Mouse (Mus musculus) kidney, embryonic 15.5 days (tissue): ENCODE data around the gene Rhpn2. TPM values are rescaled to one million over a fixed set of nuclear protein-coding genes. Genes with fewer than 3 reads are reported as not detected.
A peak's percentile ranks its signal among the peaks of the same experiment; 100 is the strongest.

ENCODE experiments used
- ATAC-seq: fragments of 200-750 bp; cut with Nextera tagmentation; replicated peaks from 2 replicates; pipeline ENCODE4 v1.8.0; 2017; ENCODE audit warnings: moderate TSS enrichment; ENCODE audit not compliant: low FRiP score
- H3K27ac ChIP-seq: fragments of 300-500 bp; sonication (generic); 2 replicates; pipeline ENCODE4 v1.5.1; 2015; ENCODE audit warnings: mild to moderate bottlenecking, inconsistent platforms
- H3K27me3 ChIP-seq: fragments of 300-500 bp; sonication (generic); 2 replicates; pipeline ENCODE4 v1.6.1; 2015; ENCODE audit warnings: inconsistent platforms
- H3K36me3 ChIP-seq: fragments of 300-500 bp; sonication (generic); 2 replicates; pipeline ENCODE4 v1.6.1; 2015; ENCODE audit warnings: inconsistent platforms
- H3K4me1 ChIP-seq: fragments of 300-500 bp; sonication (generic); 2 replicates; pipeline ENCODE4 v1.6.1; 2015; ENCODE audit warnings: inconsistent platforms
- H3K4me2 ChIP-seq: fragments of 300-500 bp; sonication (generic); 2 replicates; pipeline ENCODE4 v1.6.1; 2015; ENCODE audit warnings: moderate library complexity, mild to moderate bottlenecking, inconsistent platforms
- H3K4me3 ChIP-seq: fragments of 300-500 bp; sonication (generic); replicated peaks from 2 replicates; pipeline ENCODE4 v1.5.1; 2015; ENCODE audit warnings: mild to moderate bottlenecking, inconsistent platforms
- H3K9ac ChIP-seq: fragments of 300-500 bp; sonication (generic); 2 replicates; pipeline ENCODE4 v1.6.1; 2015; ENCODE audit warnings: mild to moderate bottlenecking, inconsistent platforms
- H3K9me3 ChIP-seq: fragments of 300-500 bp; sonication (generic); replicated peaks from 2 replicates; pipeline ENCODE4 v1.6.1; 2016; ENCODE audit warnings: inconsistent platforms
- WGBS: fragments of 180-500 bp; shearing (Covaris S2); methylation state at CpG from one replicate; pipeline ENCODE4 v1.1.7; 2015; ENCODE audit warnings: mixed read lengths; 5-methylcytosine and 5-hydroxymethylcytosine counted together
- polyA plus RNA-seq: library from polyadenylated mRNA; unstranded; fragments of >200 nt; fragmentation: Nextera tagmentation; extraction: Ambion mirVana; gene quantifications from 2 replicates; pipeline ENCODE4 v1.2.1, GENCODE M21; 2015

The Rhpn2 gene
- polyA plus RNA-seq, 1 experiment from 2014 or later = 14.3 TPM

- no peak overlapping the region for H3K9ac ChIP-seq
- no peak for ATAC-seq
- H3K27ac ChIP-seq = peak overlapping the region; percentile 37; the same call in 1 of the 2 replicates
- 86% methylated on average over 8 of the region's 8 CpGs for WGBS
- no peaks in the 10 kb centered on the region for H3K9me3 ChIP-seq
- no peak overlapping the region for H3K4me3 ChIP-seq
- no peaks in the 10 kb centered on the region for H3K27me3 ChIP-seq
- peaks cover 20% of the 10 kb centered on the region; the same call in 1 of the 2 replicates for H3K4me1 ChIP-seq
- 0 out of 2 replicates have a peak, but pooled peaks cover 3% of the 10 kb centered on the region for H3K36me3 ChIP-seq
- H3K4me2 ChIP-seq = no peak overlapping the region
Measured at GRCm38 (mm10) chr7:35349886-35350684, 16.1 kb downstream of the Rhpn2 start.

GRCm38 (mm10) chr7:35351155-35351554, 17.2 kb downstream of the Rhpn2 start:
- ATAC-seq = no peak
- WGBS = 88% methylated on average over 3 of the region's 3 CpGs
- no peak overlapping the region for H3K27ac ChIP-seq
- H3K9me3 ChIP-seq = no peaks in the 10 kb centered on the region
- H3K9ac ChIP-seq = no peak overlapping the region
- H3K27me3 ChIP-seq = no peaks in the 10 kb centered on the region
- no peak overlapping the region for H3K4me2 ChIP-seq
- no peak overlapping the region for H3K4me3 ChIP-seq
- 0 out of 2 replicates have a peak, but pooled peaks cover 3% of the 10 kb centered on the region for H3K36me3 ChIP-seq
- H3K4me1 ChIP-seq = peaks cover 26% of the 10 kb centered on the region; the same call in 1 of the 2 replicates

DNA sequence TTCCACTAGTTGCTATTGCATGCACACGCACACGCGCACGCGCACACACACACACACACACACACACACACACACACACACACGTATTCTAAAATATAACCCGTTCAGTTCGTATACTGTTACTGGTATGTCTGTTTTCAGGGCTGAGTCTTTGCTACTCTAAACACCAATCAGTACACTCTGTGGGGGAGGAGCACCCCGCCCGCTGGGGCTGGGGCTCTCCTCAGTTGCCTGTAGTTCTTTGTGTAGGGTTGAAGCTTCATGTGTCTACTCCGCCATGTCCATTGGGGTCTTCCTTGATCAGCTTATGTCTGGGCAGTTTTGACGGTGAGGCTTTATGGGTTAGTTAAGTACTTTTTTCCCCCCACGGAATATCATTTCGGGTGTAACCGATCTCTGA, 19.3 kb downstream of the Rhpn2 start:
- no peak for ATAC-seq
- Histone ChIP-seq H3K27ac (no peak overlapping the region), H3K4me2 (no peak overlapping the region), H3K9ac (no peak overlapping the region), H3K4me3 (no peak overlapping the region), H3K9me3 (no peaks in the 10 kb centered on the region), H3K27me3 (no peaks in the 10 kb centered on the region), H3K36me3 (peaks cover 3% of the 10 kb centered on the region; the same call in 1 of the 2 replicates), H3K4me1 (peaks cover 18% of the 10 kb centered on the region; the same call in 1 of the 2 replicates)
- 88% methylated on average over 15 of the region's 15 CpGs for WGBS

DNA sequence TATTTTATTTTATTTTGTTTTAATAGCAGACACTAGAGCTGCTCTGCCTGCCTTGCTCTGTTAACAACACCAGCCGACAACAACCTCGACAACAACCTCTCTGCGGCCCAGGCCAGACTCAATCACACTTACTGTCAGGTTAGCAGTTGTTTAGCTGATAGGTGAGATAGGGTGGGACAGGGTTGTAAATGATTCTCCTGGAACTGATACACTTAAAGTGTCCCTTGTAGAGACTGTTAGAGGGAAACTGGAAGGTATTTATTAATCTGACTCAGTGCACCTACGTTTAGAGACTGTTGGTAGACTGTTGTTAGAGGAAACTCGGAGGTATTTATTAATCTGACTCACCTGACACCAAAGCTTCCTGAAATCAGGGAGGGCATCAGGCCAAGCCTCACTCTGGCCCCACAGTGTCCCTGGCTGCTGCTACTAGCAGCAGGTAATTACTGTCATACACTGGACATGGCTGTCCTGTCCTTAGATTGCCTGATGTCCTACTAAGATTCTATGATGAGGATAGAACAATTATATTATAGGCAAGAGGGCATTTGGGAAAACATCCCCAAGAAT, 21.4 kb downstream of the Rhpn2 start:
- Histone ChIP-seq H3K9me3 (no peaks in the 10 kb centered on the region), H3K27me3 (no peaks in the 10 kb centered on the region), H3K4me2 (no peak overlapping the region), H3K4me1 (0 out of 2 replicates have a peak, but pooled peaks cover 10% of the 10 kb centered on the region), H3K36me3 (peaks cover 3% of the 10 kb centered on the region; the same call in 1 of the 2 replicates), H3K27ac (0 out of 2 replicates have a peak overlapping the region, but pooled peaks have one; percentile 19), H3K9ac (no peak overlapping the region), H3K4me3 (no peak overlapping the region)
- no peak for ATAC-seq
- 49% methylated on average over 5 of the region's 5 CpGs for WGBS

DNA sequence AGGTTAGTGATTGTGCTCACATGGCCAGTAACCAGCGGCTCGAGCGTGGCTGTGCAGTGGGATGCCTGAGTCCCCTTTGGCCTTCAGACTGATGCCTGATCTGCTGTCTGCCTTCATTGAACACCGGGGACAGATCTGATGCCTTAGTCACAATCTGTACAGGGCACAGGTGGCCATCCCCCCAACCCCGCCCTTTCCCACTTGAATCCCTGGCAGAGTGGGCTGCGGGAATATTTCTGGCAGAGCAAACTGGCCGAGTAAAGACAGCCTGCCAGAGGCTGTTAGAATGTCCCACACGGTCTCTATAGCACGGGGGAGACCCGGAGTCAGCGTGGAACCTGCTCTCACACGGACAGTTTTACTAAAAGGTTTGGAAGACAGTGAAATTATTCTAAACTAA, 23.7 kb downstream of the Rhpn2 start:
- Histone ChIP-seq H3K4me3 (no peak overlapping the region), H3K9me3 (no peaks in the 10 kb centered on the region), H3K4me1 (peaks cover 19% of the 10 kb centered on the region), H3K36me3 (peaks cover 3% of the 10 kb centered on the region; the same call in 1 of the 2 replicates), H3K27me3 (no peaks in the 10 kb centered on the region), H3K4me2 (no peak overlapping the region), H3K9ac (no peak overlapping the region), H3K27ac (no peak overlapping the region)
- 79% methylated on average over 12 of the region's 12 CpGs for WGBS
- no peak for ATAC-seq

- no peaks in the 10 kb centered on the region for H3K27me3 ChIP-seq
- 60% methylated on average over 5 of the region's 5 CpGs for WGBS
- H3K9me3 ChIP-seq = no peaks in the 10 kb centered on the region
- H3K27ac ChIP-seq = peak overlapping the region; percentile 84
- H3K4me2 ChIP-seq = no peak overlapping the region
- no peak overlapping the region for H3K9ac ChIP-seq
- H3K36me3 ChIP-seq = peaks cover 6% of the 10 kb centered on the region; the same call in 1 of the 2 replicates
- peaks cover 45% of the 10 kb centered on the region for H3K4me1 ChIP-seq
- H3K4me3 ChIP-seq = no peak overlapping the region
- ATAC-seq = no peak
Measured at GRCm38 (mm10) chr7:35362253-35362652, 28.3 kb downstream of the Rhpn2 start.

DNA sequence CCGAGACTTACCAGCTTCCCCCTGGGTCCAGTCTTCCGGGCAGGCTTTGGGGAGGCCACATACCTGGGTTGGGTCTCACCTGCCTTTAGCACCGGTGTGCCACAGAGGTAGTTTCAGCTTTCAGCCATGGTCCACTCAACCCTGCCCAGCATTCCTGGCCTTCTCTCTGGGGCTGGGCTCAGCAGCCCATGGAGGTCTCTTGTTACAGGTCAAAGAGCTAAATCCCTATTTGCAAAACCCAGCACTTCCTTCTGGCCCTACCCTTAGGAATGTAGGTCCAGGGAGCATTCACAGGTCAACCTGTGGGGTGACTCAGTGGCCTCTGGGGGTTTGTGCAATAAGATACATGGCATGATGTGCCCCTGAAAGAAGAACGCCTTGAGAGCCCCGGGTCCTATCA, 28.9 kb downstream of the Rhpn2 start:
- Histone ChIP-seq H3K9ac (no peak overlapping the region), H3K36me3 (peaks cover 9% of the 10 kb centered on the region; the same call in 1 of the 2 replicates), H3K27ac (peak overlapping the region; percentile 84), H3K9me3 (no peaks in the 10 kb centered on the region), H3K27me3 (no peaks in the 10 kb centered on the region), H3K4me3 (no peak overlapping the region), H3K4me1 (peaks cover 45% of the 10 kb centered on the region), H3K4me2 (no peak overlapping the region)
- peak; percentile 84 for ATAC-seq
- WGBS = 47% methylated on average over 5 of the region's 5 CpGs

GRCm38 (mm10) chr7:35365161-35365910, 31.4 kb downstream of the Rhpn2 start:
- Histone ChIP-seq H3K9me3 (no peaks in the 10 kb centered on the region), H3K4me2 (peak overlapping the region; percentile 21; the same call in 1 of the 2 replicates), H3K9ac (no peak overlapping the region), H3K27ac (peak overlapping the region; percentile 82), H3K36me3 (peaks cover 10% of the 10 kb centered on the region; the same call in 1 of the 2 replicates), H3K27me3 (no peaks in the 10 kb centered on the region), H3K4me1 (peaks cover 45% of the 10 kb centered on the region), H3K4me3 (no peak overlapping the region)
- ATAC-seq = peak; percentile 73
- WGBS = 35% methylated on average over 12 of the region's 12 CpGs

DNA sequence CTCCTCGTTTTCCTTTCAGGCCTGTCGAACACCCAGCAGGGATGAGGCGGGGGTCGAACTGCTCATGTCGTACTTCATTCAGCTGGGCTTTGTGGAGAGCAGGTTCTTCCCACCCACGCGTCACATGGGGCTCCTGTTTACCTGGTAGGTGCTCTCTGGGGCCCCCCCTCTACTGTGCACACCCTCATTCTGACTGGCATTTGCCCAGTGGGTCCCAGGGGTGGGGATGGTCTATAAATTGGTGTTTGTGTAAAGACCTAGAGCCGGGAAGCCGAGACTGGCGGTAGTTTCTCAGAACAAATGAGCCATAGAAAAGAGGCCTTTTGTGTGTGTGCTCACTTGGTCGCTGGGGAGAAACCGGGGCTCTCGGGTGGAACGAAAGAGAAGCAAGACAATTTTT, 37.1 kb downstream of the Rhpn2 start:
- Histone ChIP-seq H3K4me3 (no peak overlapping the region), H3K36me3 (peaks cover 10% of the 10 kb centered on the region; the same call in 1 of the 2 replicates), H3K9ac (no peak overlapping the region), H3K4me1 (peaks cover 39% of the 10 kb centered on the region), H3K9me3 (no peaks in the 10 kb centered on the region), H3K4me2 (0 out of 2 replicates have a peak overlapping the region, but pooled peaks have one; percentile 21), H3K27ac (peak overlapping the region; percentile 88), H3K27me3 (no peaks in the 10 kb centered on the region)
- WGBS = 34% methylated on average over 14 of the region's 14 CpGs
- ATAC-seq = peak; percentile 55

- H3K27me3 ChIP-seq = no peaks in the 10 kb centered on the region
- no peak overlapping the region; the same call in 1 of the 2 replicates for H3K4me2 ChIP-seq
- peaks cover 37% of the 10 kb centered on the region for H3K4me1 ChIP-seq
- peak overlapping the region; percentile 88 for H3K27ac ChIP-seq
- 78% methylated on average over 14 of the region's 14 CpGs for WGBS
- ATAC-seq = peak; percentile 45
- H3K9ac ChIP-seq = no peak overlapping the region
- H3K4me3 ChIP-seq = no peak overlapping the region
- H3K36me3 ChIP-seq = peaks cover 12% of the 10 kb centered on the region
- no peaks in the 10 kb centered on the region for H3K9me3 ChIP-seq
Measured at GRCm38 (mm10) chr7:35372483-35373017, 38.6 kb downstream of the Rhpn2 start.

DNA sequence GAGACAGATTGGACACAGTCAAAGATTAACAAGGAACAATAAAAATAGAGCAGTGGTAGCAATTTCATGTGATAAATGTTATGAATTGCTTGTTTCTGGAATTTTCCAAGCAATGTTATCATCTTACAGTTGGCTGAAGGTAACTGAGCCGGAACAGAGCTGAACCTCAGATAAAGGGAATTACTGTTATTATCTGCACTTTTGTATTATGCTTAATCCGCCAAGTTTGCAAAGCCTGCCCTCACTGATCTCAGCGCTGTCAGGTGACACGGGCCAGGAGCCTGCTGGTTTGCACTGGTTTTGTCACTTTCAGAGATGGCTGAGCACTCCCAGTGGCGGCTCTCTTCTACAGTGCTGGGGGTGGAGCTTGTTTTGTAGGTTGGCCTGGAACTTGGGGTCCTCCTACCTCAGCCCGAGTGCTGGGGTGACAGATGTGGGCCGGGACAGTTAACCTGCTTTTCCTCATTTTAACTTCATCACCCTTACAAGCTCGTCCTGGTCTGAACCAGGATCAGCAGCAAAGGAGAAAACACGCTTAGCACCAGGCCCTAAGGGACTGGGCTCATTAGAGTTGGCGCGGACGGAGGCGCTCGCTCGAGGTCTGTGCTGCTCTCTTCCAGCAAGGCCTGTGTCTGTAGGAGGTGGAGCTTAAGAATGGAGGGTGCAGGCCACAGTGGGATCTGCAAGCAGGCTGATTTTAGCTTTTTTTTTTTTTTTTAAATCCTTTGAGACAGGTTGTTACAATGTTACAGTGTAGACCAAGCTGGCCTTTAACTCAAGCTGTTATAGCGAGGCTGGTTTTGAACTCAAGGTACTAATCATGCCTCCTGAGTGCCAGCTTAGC, 39.4 kb downstream of the Rhpn2 start:
- no peak overlapping the region for H3K4me3 ChIP-seq
- WGBS = 63% methylated on average over 16 of the region's 16 CpGs
- 0 out of 2 replicates have a peak overlapping the region, but pooled peaks have one; percentile 1 for H3K4me2 ChIP-seq
- H3K36me3 ChIP-seq = peaks cover 9% of the 10 kb centered on the region
- H3K27me3 ChIP-seq = no peaks in the 10 kb centered on the region
- H3K27ac ChIP-seq = peak overlapping the region; percentile 88
- ATAC-seq = peak; percentile 65
- H3K9me3 ChIP-seq = no peaks in the 10 kb centered on the region
- H3K4me1 ChIP-seq = peaks cover 37% of the 10 kb centered on the region
- H3K9ac ChIP-seq = no peak overlapping the region
